Mouse (Mus musculus) heart, postnatal 4 days (tissue): ENCODE data around the gene Palm3. TPM values are rescaled to one million over a fixed set of nuclear protein-coding genes. Genes with fewer than 3 reads are reported as not detected.

ENCODE experiments used
- DNase-seq: peaks from one replicate; pipeline ENCODE4 v3.0.0; 2021
- microRNA-seq, 2 experiments: library from miRNA; unstranded; fragments of <30 nt; microRNA quantifications; one replicate each; pipeline ENCODE4 v1.2.0; 2021 to 2022
- total RNA-seq, 2 experiments: library from RNA; stranded (reverse); gene quantifications; 2 replicates each; pipeline ENCODE4 v1.2.3; 2021

Gene Palm3
- total RNA-seq, 2 experiments from 2014 or later = 0.31 to 0.38 TPM

DNA sequence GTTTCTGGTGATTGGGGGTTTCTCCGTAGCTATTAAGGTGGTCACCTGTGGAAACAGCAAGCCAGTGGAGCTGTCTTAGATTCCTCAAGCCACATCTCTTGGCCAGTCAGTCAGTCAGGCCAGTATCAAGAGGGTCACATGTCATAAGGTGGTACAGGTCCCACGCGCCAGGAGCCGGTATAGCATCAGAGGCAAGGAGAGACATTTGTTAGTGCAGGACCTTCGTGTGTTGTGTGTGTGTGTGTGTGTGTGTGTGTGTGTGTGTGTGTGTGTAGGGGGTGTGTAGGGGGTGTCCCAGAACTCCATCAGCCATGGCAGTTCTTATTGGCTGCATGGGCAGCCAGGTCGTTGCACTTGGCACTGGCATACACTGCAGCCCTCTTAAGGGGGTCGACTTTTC is 46.6 kb downstream of the Palm3 start:
- no peak for DNase-seq

DNA sequence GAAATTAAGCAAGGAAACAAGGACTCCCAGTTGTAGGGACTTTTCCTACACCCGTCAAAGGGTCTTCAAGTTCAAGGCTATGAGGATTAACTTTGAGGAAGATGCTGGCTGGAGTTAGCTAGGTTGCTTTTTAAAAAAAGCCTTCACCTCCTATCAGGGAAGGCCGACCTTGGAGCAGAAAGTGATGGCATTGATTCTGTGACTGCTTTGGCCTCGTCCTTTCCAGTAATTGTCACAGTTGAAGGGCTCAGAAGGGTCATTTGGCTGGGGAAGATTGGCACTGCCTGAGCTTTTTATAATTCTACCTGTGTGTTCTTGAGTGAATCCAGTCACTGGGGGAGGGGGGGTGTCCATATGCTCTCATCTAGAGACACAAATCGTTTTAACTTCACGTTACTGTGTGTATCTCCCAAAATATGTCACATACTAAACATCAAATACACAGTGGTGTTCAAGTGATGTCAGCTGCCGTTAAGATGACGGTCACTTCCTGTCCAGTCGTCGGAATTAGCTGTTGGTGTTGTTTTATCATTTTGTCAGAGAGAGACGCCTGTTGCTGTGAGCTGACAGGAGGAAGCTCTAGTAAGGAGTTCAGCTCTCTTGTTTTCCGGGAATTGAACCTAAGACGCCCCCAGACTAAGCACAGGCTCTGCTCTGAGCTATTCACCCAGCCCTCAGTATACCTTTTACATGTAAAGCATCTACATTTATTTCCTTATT is 47.2 kb downstream of the Palm3 start:
- DNase-seq = no peak

DNA sequence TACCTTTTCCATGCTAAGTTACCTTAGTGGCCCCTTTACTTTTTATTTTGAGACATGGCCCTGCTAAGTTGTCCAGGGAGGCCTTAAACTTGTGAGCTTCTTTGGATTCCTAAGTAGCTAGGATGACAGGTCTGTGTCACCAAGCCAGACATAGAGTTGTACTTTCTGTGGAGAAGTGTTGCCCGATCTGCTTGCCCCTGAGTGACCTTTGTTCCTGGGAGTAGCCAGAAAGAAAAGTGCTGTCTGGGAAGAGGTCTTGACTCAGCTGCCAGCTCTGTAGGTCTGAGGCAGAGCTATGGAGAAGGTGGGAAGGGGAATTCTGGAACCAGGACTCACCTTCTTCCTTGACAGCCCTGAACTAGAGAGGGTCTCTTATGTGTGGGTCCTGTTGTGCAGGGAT is 47.9 kb downstream of the Palm3 start:
- DNase-seq = no peak

DNA sequence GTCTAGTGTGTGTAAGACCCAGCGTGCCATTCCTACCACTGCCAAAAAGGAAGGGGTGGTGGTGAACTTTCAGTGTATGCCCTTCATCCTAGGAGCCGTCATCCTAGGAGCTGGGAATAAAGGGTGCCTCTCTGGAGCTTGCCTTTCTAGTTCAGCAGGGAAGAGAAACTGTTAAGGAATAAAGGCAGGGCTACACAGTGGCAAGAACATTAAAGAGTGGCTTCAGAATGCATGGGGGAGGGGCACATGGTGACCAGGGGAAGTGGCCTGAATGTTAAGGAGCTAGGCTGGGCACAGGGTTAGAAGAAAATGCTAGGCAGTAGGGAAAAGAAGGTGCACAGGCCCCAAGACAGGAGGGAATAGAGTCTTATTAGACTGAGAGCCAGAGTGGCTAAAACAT is 48.5 kb downstream of the Palm3 start:
- no peak for DNase-seq

DNA sequence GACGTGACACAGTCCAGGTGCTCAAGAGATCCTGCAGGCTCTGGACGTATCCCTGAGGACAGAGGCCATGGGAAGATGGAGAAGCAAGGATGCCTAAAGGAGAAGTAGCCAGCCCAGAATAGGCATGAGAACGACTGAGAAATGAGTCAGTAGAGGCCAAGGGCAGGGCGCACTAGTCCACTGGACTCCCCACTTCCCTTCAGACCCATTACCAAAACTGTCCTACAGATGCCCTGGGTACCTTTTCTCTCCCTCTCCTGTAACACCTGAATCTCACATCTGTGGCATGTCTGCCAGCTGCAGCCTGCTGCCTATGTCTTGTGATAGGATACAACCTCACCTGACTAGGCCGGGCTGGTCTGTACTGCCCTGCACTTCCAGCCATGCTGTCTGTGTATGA is 49.0 kb downstream of the Palm3 start:
- no peak for DNase-seq

DNA sequence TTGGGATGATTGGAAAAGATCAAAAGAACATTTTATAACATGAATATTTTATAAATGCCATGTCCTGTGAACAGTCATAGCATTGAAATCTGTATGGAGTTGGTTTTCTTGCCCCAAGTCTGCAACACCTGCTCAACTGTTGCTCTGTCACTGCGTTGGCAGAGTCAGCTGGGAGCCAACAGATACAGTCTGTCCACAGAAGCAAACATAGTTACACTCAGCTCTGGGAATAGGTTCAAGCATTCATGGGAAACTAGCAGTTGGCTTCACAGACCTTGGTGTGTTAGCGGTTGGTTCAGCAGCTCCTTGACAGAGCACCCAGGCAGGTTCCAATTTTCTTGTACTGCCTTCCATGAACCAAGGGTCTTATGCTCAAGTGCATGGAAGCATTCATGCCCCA is 49.4 kb downstream of the Palm3 start:
- DNase-seq = no peak

DNA sequence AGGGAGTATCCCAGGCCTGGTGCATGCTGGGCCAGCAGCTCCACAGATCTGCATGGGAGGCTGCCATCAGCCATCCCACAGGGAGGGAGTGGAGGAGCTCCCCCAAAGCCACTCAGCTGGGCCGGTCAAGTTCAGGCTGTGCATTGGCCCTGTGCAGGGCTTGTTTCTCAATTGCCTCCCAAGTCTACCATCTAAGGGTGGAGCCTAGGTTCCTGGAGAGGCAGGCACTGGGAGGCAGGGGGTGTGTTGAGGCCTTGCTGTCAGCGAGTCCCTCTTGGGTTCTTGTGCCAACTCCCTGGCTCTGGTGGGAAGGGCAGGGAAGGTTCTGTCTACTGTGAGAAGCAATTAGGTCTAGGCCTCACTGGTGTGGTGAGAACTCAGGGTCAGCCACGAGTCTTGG is 50.6 kb downstream of the Palm3 start:
- no peak for DNase-seq

DNA sequence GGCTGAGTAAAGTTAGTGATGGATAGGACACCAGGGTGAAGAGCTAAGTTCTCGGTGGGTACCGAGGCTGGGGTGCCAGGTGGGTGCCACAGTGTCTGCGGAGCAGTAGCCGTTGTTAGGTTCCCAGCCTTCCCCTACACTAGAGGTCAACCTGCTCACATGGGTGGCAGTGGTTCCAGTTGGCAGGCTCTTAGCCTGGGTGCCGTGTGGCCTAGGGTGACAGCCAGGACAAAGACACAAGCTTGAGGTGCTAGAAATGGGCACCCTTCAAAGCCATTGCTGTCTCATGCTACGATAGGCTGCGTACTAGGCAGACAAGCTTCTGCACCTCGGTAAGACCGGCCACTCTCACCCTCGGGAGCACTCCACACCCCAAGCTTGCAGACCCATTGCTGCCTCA is 51.0 kb downstream of the Palm3 start:
- DNase-seq = no peak

DNA sequence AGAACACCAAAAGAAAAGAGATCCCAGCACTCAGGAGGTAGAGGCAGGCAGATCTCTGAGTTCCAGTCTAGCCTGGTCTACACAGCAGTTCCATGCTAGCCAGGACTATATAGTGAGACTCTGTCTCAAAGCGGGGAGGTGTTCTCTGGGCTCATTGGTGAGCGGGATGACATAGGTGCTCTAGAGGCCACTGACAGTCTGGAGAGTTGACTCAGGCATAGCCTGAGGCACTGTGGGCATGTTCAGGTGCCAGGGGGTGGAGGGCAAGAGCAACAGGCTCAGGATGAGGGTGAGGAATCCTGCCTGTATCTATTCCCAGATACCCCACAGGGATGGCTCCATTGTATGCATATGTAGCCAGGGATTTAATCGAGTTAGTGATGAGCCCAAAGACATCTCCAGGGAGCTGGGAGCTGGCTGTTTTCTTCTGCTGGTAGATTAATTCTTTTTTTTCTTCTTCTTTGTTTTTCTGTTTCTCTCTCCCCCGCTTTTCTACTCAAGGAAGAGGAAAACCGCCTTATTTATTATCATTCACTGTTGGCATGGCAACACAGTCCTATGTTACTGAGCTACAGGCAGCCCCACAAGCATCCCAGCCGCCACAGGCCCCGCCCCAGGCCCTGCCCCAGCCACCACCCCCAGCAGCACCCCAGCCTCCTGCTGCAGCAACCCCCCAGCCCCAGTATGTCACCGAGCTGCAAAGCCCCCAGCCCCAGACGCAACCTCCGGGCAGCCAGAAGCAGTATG is 52.1 kb downstream of the Palm3 start:
- DNase-seq = no peak

DNA sequence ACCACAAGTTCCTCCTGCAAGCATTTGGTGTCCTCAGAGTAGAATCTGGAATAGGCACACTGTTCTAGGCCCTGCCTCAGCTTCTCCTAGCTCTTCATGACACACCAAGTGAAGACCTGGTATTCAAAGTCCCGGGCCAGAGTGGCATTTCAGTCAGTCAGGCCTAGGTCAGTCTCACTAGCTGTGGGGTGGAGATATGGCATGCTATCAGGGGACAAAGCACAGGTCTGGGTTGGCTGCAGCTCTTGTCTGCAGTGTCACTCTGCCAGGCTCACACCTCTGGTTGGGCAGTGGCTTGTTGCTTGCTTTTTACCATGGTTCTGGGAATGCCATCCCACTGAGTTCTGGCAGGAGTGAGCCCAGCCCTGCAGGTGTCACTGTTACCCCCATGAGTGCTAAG is 55.1 kb downstream of the Palm3 start:
- no peak for DNase-seq

DNA sequence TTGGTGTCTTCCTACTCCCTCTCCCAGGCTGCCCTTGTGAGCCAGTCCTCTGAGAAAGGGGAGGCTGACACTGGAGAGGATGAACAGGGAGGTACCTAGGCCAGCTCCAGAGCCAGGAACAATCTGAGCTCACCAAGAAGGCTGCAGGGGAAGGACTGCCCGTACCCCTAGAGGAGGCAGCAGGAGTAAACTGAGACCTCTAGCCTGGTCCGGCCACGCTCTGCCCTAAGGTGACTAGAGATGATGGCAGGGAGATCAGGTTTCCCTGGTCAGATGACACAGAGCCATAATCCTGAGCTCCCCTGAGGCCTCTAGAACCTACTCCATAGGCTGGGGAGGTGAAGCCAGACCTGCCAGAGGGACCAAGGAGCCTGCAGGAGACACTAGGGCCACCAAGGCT is 55.6 kb downstream of the Palm3 start:
- no peak for DNase-seq

DNA sequence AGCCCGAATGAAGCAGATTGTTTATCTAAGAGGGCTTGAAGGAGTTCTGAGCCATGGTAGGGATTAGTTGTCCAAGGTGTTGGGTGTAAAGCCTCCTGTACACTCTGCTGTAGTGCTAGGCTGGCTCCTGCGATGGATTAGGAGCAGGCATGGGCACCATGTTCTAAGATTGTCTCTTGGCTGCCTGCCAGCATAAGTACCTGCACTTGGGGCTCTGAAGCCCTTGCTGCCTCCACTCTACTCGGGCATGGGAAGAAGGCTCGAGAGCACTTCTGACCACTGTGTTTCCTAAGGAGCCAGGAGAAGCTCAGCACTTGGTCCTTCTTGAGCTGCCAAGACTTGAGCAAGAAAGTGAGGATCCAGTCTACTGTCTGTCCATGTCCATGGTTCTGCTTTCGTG is 57.9 kb downstream of the Palm3 start:
- DNase-seq = no peak

Small RNA genes within 50 kb of the gene (microRNA-seq; reads per million reads assigned to microRNA genes)
- gene Mir1199 = 0.61 to 1.0 reads per million in 2 experiments
- 1.7 to 5.9 reads per million in 2 experiments for gene Mir8111

Other genes starting within 250 kb of the Palm3 start
- 10 to 100 TPM; 37.5 to 39.8 TPM for gene Adgrl1, start 121.4 kb upstream of the Palm3 start, total RNA-seq
- under 1 TPM; 0.27 to 0.41 TPM for gene Gm10644, start 66.3 kb upstream of the Palm3 start, total RNA-seq
- gene Asf1b, start 66.0 kb upstream of the Palm3 start, total RNA-seq = 10 to 100 TPM; 25.8 to 26.1 TPM
- gene Prkaca, start 48.5 kb upstream of the Palm3 start, total RNA-seq = 100 to 1,000 TPM; 389 to 405 TPM
- gene Samd1, start 23.8 kb upstream of the Palm3 start, total RNA-seq = 10 to 100 TPM; 36.6 to 42.9 TPM
- gene 1700067K01Rik, start 20.0 kb upstream of the Palm3 start, total RNA-seq = under 1 TPM in 1 of 2 experiments, not detected in 1; 0.83 TPM
- 1 to 10 TPM in 1 of 2 experiments, under 1 TPM in 1; 0.93 to 1.4 TPM for gene 2210011C24Rik, start 9.3 kb upstream of the Palm3 start, total RNA-seq
- 1 to 10 TPM; 4.0 to 4.2 TPM for gene Il27ra, start 21.1 kb downstream of the Palm3 start, total RNA-seq
- gene Rln3, start 23.5 kb downstream of the Palm3 start, total RNA-seq = not detected
- 1 to 10 TPM; 3.7 to 4.5 TPM for gene Gm10643, start 43.7 kb downstream of the Palm3 start, total RNA-seq
- 10 to 100 TPM; 12.5 to 13.5 TPM for gene Rfx1, start 45.4 kb downstream of the Palm3 start, total RNA-seq
- 10 to 100 TPM; 19.7 to 20.5 TPM for gene Dcaf15, start 83.3 kb downstream of the Palm3 start, total RNA-seq
- gene Podnl1, start 104.5 kb downstream of the Palm3 start, total RNA-seq = not detected
- gene Cc2d1a, start 126.5 kb downstream of the Palm3 start, total RNA-seq = 10 to 100 TPM; 12.6 to 15.6 TPM
- under 1 TPM; 0.38 to 0.60 TPM for gene 4930432K21Rik, start 126.6 kb downstream of the Palm3 start, total RNA-seq
- gene Nanos3, start 163.7 kb downstream of the Palm3 start, total RNA-seq = 1 to 10 TPM; 3.6 to 4.3 TPM
- gene Zswim4, start 215.6 kb downstream of the Palm3 start, total RNA-seq = 10 to 100 TPM; 12.8 to 13.8 TPM
- gene D8Ertd738e, start 228.2 kb downstream of the Palm3 start, total RNA-seq = 100 to 1,000 TPM; 218 to 233 TPM
- gene Mri1, start 235.9 kb downstream of the Palm3 start, total RNA-seq = 10 to 100 TPM; 14.4 to 19.2 TPM
- 10 to 100 TPM; 11.0 to 16.2 TPM for gene Ccdc130, start 248.9 kb downstream of the Palm3 start, total RNA-seq